Mouse (Mus musculus) small intestine, adult 2 months (tissue): Measurements from ENCODE around the gene Vps45.

Experiments
- CTCF ChIP-seq: fragments of 200-500 bp; IDR thresholded peaks from 2 replicates; pipeline ENCODE4 v1.5.1; 2012; ENCODE audit warnings: low read depth, mild to moderate bottlenecking, control low read depth, inconsistent platforms, low read length, moderate library complexity, mixed read lengths; ENCODE audit not compliant: insufficient replicate concordance, insufficient read length; ENCODE audit errors: extremely low read depth
- POLR2A ChIP-seq: fragments of 200-500 bp; IDR thresholded peaks from 2 replicates; pipeline ENCODE4 v1.6.1; 2012; ENCODE audit warnings: low read depth, mild to moderate bottlenecking, control low read depth, inconsistent platforms, low read length, moderate library complexity

DNA sequence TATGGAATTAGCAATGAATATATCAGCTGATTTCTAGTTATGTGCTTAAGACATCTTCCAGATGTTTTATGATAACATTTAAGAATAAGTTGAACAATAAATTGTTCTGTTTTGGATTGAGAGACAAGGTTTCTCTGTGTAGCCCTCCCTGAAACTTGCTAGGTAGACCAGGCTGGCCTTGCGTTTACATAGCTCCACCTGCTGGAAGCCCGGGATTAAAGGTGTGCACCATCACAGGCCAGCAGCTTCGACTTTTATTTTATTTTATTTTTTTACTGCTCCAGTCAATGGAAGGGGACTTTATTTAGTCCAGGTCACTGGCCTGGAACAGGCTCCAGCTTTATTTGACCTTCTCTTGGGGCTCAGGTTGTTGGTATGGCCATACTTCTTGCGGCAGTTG lies 94.6 kb downstream of the Vps45 start:
- peak; percentile 63; the same call in 1 of the 2 replicates for TF ChIP-seq CTCF
- TF ChIP-seq POLR2A = no peak
